18 mouse cellular contexts compared by ENCODE assay signal in genomic region chr4:45689572-45689971, GRCm38 (mm10).
DNase-seq lines count a peak whose midpoint lies in the region; ATAC-seq and TF ChIP-seq lines count a peak whose summit lies in the region.
"Had no signal": no experiment of that assay in that cellular context is flagged by ENCODE, and none has a peak within 500 bp of the region (broad histone marks: within the 10 kb centered on the region; RNA-seq: fewer than 3 reads in every experiment).

No protein-coding gene starts in this region.

- H3K4me1 ChIP-seq in heart, embryonic 16.5 days (ENCODE audit: control insufficient read depth, insufficient read depth, low read length) = peaks cover 7% of the 10 kb centered on the region
- H3K4me1 ChIP-seq in forebrain, postnatal 0 days (ENCODE audit: insufficient read depth) = peaks cover 18% of the 10 kb centered on the region
- H3K4me1 ChIP-seq in hindbrain, postnatal 0 days (ENCODE audit: insufficient read depth, low read length) = peaks cover 5% of the 10 kb centered on the region; the same call in 1 of the 2 replicates
- H3K4me1 ChIP-seq in midbrain, postnatal 0 days (ENCODE audit: insufficient read depth, low read length) = 0 out of 2 replicates have a peak, but pooled peaks cover 5% of the 10 kb centered on the region
- H3K4me1 ChIP-seq: embryonic facial prominence, embryonic 13.5 days; limb, embryonic 13.5 days; liver, embryonic 15.5 days; stomach, embryonic 15.5 days had no signal

- DNase-seq in heart, adult 18-20 months = no peak
- DNase-seq in forebrain, postnatal 0 days = no peak
- DNase-seq in hindbrain, postnatal 0 days (ENCODE audit: low spot score) = no peak
- no peak for DNase-seq in midbrain, postnatal 0 days (ENCODE audit: low spot score)
- DNase-seq in urinary bladder, adult 18-20 months (ENCODE audit: low spot score in 2 of 2) = no peak
- DNase-seq in spleen, adult 18-20 months = no peak
- no peak for DNase-seq in c-Kit-positive CD71-positive TER-119-positive erythroid progenitor cells, embryonic 14.5 days (ENCODE audit: low spot score)
- DNase-seq: adrenal gland, postnatal 10 days; lung, postnatal 10 days; right cerebral cortex, adult 18-20 months; thymus, adult 2 months had no signal

- no peak overlapping the region; the same call in 1 of the 2 replicates for H3K4me2 ChIP-seq in heart, embryonic 16.5 days (ENCODE audit: low read depth, low read length)
- H3K4me2 ChIP-seq in forebrain, postnatal 0 days (ENCODE audit: low read depth) = no peak overlapping the region
- H3K4me2 ChIP-seq in hindbrain, postnatal 0 days (ENCODE audit: low read depth, low read length) = peak overlapping the region; percentile 1; the same call in 1 of the 2 replicates
- no peak overlapping the region for H3K4me2 ChIP-seq in midbrain, postnatal 0 days (ENCODE audit: low read depth, low read length, poor library complexity, severe bottlenecking)
- H3K4me2 ChIP-seq: embryonic facial prominence, embryonic 13.5 days; limb, embryonic 13.5 days; liver, embryonic 15.5 days; stomach, embryonic 15.5 days had no signal

- H3K9ac ChIP-seq in heart, embryonic 16.5 days (ENCODE audit: low read length) = no peak overlapping the region
- H3K9ac ChIP-seq in forebrain, postnatal 0 days = 0 out of 2 replicates have a peak overlapping the region, but pooled peaks have one; percentile 39
- no peak overlapping the region for H3K9ac ChIP-seq in hindbrain, postnatal 0 days (replicated peaks; ENCODE audit: low read length)
- H3K9ac ChIP-seq in midbrain, postnatal 0 days (replicated peaks; ENCODE audit: low read length, poor library complexity, severe bottlenecking) = no peak overlapping the region
- H3K9ac ChIP-seq: embryonic facial prominence, embryonic 13.5 days; limb, embryonic 13.5 days; liver, embryonic 15.5 days; stomach, embryonic 15.5 days had no signal

- no peaks in the 10 kb centered on the region for H3K9me3 ChIP-seq in heart, embryonic 16.5 days (replicated peaks; ENCODE audit: control insufficient read depth, low read length)
- H3K9me3 ChIP-seq in forebrain, postnatal 0 days (ENCODE audit: low read length) = no peaks in the 10 kb centered on the region
- no peaks in the 10 kb centered on the region for H3K9me3 ChIP-seq in hindbrain, postnatal 0 days (ENCODE audit: low read length)
- H3K9me3 ChIP-seq in midbrain, postnatal 0 days (ENCODE audit: low read length) = peaks cover 3% of the 10 kb centered on the region; the same call in 1 of the 2 replicates
- H3K9me3 ChIP-seq: embryonic facial prominence, embryonic 13.5 days; liver, embryonic 15.5 days; stomach, embryonic 15.5 days had no signal

- H3K27ac ChIP-seq in heart, embryonic 16.5 days (ENCODE audit: low read length) = peak overlapping the region; percentile 27; the same call in 1 of the 2 replicates
- H3K27ac ChIP-seq in forebrain, postnatal 0 days (ENCODE audit: low read depth, low read length) = peak overlapping the region; percentile 81
- H3K27ac ChIP-seq in hindbrain, postnatal 0 days = no peak overlapping the region
- no peak overlapping the region for H3K27ac ChIP-seq in midbrain, postnatal 0 days (ENCODE audit: low read depth, low read length)
- H3K27ac ChIP-seq: embryonic facial prominence, embryonic 13.5 days; limb, embryonic 13.5 days; liver, embryonic 15.5 days; stomach, embryonic 15.5 days had no signal

- H3K36me3 ChIP-seq in heart, embryonic 16.5 days (ENCODE audit: control insufficient read depth, insufficient read depth) = no peaks in the 10 kb centered on the region
- no peaks in the 10 kb centered on the region for H3K36me3 ChIP-seq in forebrain, postnatal 0 days (ENCODE audit: insufficient read depth)
- H3K36me3 ChIP-seq in hindbrain, postnatal 0 days (ENCODE audit: insufficient read depth, low read length) = no peaks in the 10 kb centered on the region
- H3K36me3 ChIP-seq in midbrain, postnatal 0 days (ENCODE audit: insufficient read depth, low read length) = no peaks in the 10 kb centered on the region
- H3K36me3 ChIP-seq: embryonic facial prominence, embryonic 13.5 days; limb, embryonic 13.5 days; liver, embryonic 15.5 days; stomach, embryonic 15.5 days had no signal

- H3K27me3 ChIP-seq in heart, embryonic 16.5 days (ENCODE audit: control insufficient read depth, insufficient read depth, low read length) = no peaks in the 10 kb centered on the region
- no peaks in the 10 kb centered on the region for H3K27me3 ChIP-seq in forebrain, postnatal 0 days (ENCODE audit: insufficient read depth, low read length)
- H3K27me3 ChIP-seq in hindbrain, postnatal 0 days (ENCODE audit: insufficient read depth, low read length) = no peaks in the 10 kb centered on the region
- no peaks in the 10 kb centered on the region for H3K27me3 ChIP-seq in midbrain, postnatal 0 days (ENCODE audit: insufficient read depth, low read length)
- H3K27me3 ChIP-seq: stomach, embryonic 15.5 days had no signal

- no peak overlapping the region for H3K4me3 ChIP-seq in heart, embryonic 16.5 days (ENCODE audit: low read length)
- no peak overlapping the region for H3K4me3 ChIP-seq in forebrain, postnatal 0 days (ENCODE audit: low read depth, low read length)
- H3K4me3 ChIP-seq in hindbrain, postnatal 0 days (ENCODE audit: low read length) = no peak overlapping the region
- H3K4me3 ChIP-seq in midbrain, postnatal 0 days (ENCODE audit: low read depth, low read length) = no peak overlapping the region
- H3K4me3 ChIP-seq: embryonic facial prominence, embryonic 13.5 days; limb, embryonic 13.5 days; liver, embryonic 15.5 days; myocyte; stomach, embryonic 15.5 days had no signal

- no peak for ATAC-seq in heart, embryonic 16.5 days (replicated peaks; ENCODE audit: extremely low read depth, insufficient read depth, low FRiP score)
- 0 out of 2 replicates have a peak, but pooled peaks have one; percentile 12 for ATAC-seq in forebrain, postnatal 0 days
- no peak for ATAC-seq in hindbrain, postnatal 0 days
- ATAC-seq in midbrain, postnatal 0 days (ENCODE audit: low FRiP score) = 0 out of 2 replicates have a peak, but pooled peaks have one; percentile 10
- ATAC-seq: intestine, embryonic 16.5 days had no signal

- TF ChIP-seq CTCF in forebrain, postnatal 0 days (IDR thresholded peaks at IDR 0.05; ENCODE audit: low read depth) = no peak
- no peak for TF ChIP-seq CTCF in hindbrain, postnatal 0 days (IDR thresholded peaks at IDR 0.05; ENCODE audit: low read depth)
- TF ChIP-seq CTCF in midbrain, postnatal 0 days (IDR thresholded peaks at IDR 0.05) = no peak

- WGBS in heart, embryonic 16.5 days = 25% methylated on average over 5 of the region's 5 CpGs
- WGBS in forebrain, postnatal 0 days = 20% methylated on average over 5 of the region's 5 CpGs
- 24% methylated on average over 5 of the region's 5 CpGs for WGBS in hindbrain, postnatal 0 days
- WGBS in midbrain, postnatal 0 days = 23% methylated on average over 5 of the region's 5 CpGs

Comparison
In these comparisons a context has a peak if more than half of its experiments do, and no peak if none do; other contexts are left out.
1. ATAC-seq: peak in forebrain, postnatal 0 days (single experiment) and midbrain, postnatal 0 days (single experiment); none in heart, embryonic 16.5 days (single experiment) and hindbrain, postnatal 0 days (single experiment).
2. H3K27ac ChIP-seq: peak in heart, embryonic 16.5 days (single experiment) and forebrain, postnatal 0 days (single experiment); none in hindbrain, postnatal 0 days (single experiment) and midbrain, postnatal 0 days (single experiment).